Mouse (Mus musculus): ENCODE results near the gene Fnip2. TPM values are rescaled to one million over a fixed set of nuclear protein-coding genes. Genes with fewer than 3 reads are reported as not detected.
"Not testable (repeated sequence)": the region's sequence is repeated elsewhere in the genome, so short reads cannot be mapped to it uniquely, and the experiment has no call there.

Fnip2 gene
- polyA plus RNA-seq, 1 experiment from 2014 or later, result 5.4 TPM

GRCm38 (mm10) chr3:79575576-79576467 lies 8.2 kb upstream of the Fnip2 start:
- H3K27ac ChIP-seq (replicated peaks), result peak overlapping the region; percentile 7; the same call in 1 of the 2 replicates
- WGBS, result 34% methylated on average over 10 of the region's 10 CpGs
- H3K27me3 ChIP-seq (replicated peaks; ENCODE audit: low read depth, poor library complexity, severe bottlenecking), result no peaks in the 10 kb centered on the region
- H3K36me3 ChIP-seq (replicated peaks), result no peaks in the 10 kb centered on the region
- H3K9me3 ChIP-seq, result no peaks in the 10 kb centered on the region
- no peak overlapping the region for H3K4me3 ChIP-seq
- DNase-seq (ENCODE audit: low spot score), result peak; percentile 40
- H3K4me1 ChIP-seq, result peaks cover 15% of the 10 kb centered on the region

- Histone ChIP-seq H3K9me3 (no peaks in the 10 kb centered on the region), H3K36me3 (replicated peaks) (no peaks in the 10 kb centered on the region), H3K4me1 (peaks cover 15% of the 10 kb centered on the region), H3K27me3 (replicated peaks; ENCODE audit: low read depth, poor library complexity, severe bottlenecking) (no peaks in the 10 kb centered on the region), H3K27ac (replicated peaks) (no peak overlapping the region), H3K4me3 (no peak overlapping the region)
- DNase-seq (ENCODE audit: low spot score), result no peak
- WGBS, result 79% methylated on average over 3 of the region's 3 CpGs
These were observed 6.7 kb upstream of the Fnip2 start for GRCm38 (mm10) chr3:79574336-79574735.

DNA sequence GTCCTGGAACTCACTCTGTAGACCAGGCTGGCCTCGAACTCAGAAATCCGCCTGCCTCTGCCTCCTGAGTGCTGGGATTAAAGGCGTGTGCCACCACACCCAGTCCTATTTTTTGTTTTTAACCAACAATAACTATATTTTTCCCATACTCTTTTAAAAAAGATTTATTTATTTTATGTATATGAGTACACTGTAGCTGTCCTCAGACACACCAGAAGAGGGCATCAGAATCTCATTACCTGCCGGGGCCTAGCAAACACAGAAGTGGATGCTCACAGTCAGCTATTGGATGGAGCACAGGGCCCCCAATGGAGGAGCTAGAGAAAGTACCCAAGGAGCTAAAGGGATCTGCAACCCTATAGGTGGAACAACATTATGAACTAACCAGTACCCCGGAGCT lies 5.8 kb upstream of the Fnip2 start:
- 91% methylated on average over 5 of the region's 5 CpGs for WGBS
- H3K36me3 ChIP-seq (replicated peaks); H3K27me3 ChIP-seq (replicated peaks; ENCODE audit: low read depth, poor library complexity, severe bottlenecking); H3K9me3 ChIP-seq; H3K4me3 ChIP-seq; DNase-seq (ENCODE audit: low spot score); H3K27ac ChIP-seq (replicated peaks): not testable (repeated sequence)
- H3K4me1 ChIP-seq, result peaks cover 16% of the 10 kb centered on the region

DNA sequence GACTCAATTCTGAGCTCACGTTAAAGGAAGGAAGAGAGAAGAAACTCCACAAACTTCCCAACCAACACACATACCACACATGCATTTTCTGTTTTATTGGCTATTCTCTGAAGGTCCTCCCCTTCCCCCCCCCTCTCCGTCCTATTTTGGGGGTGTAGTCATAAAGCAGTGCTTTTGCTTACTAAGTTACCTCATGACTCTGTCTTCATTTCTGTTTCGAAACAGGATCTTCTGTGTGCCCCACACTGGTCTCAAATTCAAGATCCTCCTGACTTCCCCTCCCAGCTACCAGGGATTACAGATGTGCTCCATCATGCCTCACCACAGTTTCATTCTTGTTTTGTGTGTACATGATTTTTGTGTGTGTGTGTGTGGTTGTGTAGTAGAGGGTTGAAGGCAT lies 4.8 kb upstream of the Fnip2 start:
- no peak for DNase-seq (ENCODE audit: low spot score)
- Histone ChIP-seq H3K27me3 (replicated peaks; ENCODE audit: low read depth, poor library complexity, severe bottlenecking) (no peaks in the 10 kb centered on the region), H3K27ac (replicated peaks) (no peak overlapping the region), H3K36me3 (replicated peaks) (no peaks in the 10 kb centered on the region), H3K4me1 (peaks cover 18% of the 10 kb centered on the region), H3K9me3 (no peaks in the 10 kb centered on the region), H3K4me3 (no peak overlapping the region)
- WGBS, result 67% methylated on average over 3 of the region's 3 CpGs

DNA sequence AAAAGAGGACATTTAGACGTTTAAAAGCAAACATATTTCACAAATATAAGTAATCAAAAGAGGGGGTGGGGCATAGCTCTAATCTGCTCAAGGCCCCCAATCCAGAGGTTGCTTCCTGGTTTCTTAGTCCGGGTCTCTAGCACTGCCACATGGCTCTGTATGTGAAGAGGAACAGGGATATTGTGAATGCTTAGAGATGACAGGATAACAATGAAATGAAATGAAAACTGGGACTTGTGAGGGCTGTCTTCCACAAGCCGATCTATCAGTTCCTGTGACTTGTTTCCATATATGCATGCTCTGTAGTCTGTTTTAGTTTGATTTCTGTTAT lies 1.7 kb upstream of the Fnip2 start:
- Histone ChIP-seq H3K36me3 (replicated peaks) (no peaks in the 10 kb centered on the region), H3K9me3 (no peaks in the 10 kb centered on the region), H3K4me3 (no peak overlapping the region), H3K4me1 (peaks cover 13% of the 10 kb centered on the region), H3K27me3 (replicated peaks; ENCODE audit: low read depth, poor library complexity, severe bottlenecking) (no peaks in the 10 kb centered on the region), H3K27ac (replicated peaks) (no peak overlapping the region)
- WGBS, result 86% methylated on average over 3 of the region's 3 CpGs
- no peak for DNase-seq (ENCODE audit: low spot score)

GRCm38 (mm10) chr3:79568629-79569350 lies 1.2 kb upstream of the Fnip2 start:
- no peak overlapping the region for H3K27ac ChIP-seq (replicated peaks)

DNA sequence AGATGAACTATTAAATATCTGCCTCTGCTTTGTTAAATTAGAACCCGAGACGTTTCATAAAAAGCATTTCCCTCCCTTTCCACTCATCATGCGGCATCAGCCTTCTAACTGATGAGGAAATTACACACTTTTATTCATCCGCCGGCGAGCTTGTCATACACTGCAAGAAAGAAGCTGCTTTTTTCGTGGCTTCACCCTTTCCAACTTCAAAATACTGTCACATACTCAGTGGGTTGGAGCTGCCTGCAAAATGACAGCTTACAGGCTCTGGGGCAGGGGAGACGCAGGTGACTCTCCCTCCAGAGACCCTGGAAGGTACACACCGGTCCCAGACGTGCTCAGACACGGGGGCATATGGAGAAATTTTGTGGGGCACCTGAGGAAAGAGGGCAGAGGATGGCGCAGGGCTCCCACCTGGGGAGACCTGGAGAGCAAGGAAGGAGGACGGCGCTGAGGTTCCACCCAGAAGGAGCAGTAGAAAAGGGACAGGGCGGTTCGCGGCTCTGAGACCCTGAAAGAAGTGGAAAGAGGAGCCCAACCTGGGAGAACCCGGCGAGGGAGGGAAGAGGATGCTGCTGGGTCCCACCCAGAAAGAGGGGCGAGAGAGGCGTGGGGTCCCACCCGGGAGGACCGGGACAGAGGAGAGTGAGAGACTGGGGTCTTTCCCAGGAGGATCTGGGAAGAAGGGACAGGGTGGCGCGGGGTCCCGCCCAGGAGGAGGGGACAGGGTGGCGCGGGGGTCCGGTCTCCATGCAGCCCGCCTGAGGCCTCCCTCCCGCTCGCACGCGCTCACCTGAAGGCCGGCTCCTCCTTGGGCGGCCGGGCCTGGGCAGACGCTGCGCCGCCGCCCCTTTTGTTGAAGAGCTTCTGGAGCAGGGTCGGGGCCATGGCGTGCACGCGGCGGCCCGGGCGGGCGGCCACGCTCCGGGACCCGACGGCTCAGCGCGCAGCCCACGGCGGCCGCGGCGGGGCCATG lies 592 bp downstream of the Fnip2 start:
- Histone ChIP-seq H3K36me3 (replicated peaks) (no peaks in the 10 kb centered on the region), H3K4me3 (peak overlapping the region; percentile 86), H3K27me3 (replicated peaks; ENCODE audit: low read depth, poor library complexity, severe bottlenecking) (no peaks in the 10 kb centered on the region), H3K27ac (replicated peaks) (peak overlapping the region; percentile 90), H3K4me1 (peaks cover 13% of the 10 kb centered on the region), H3K9me3 (no peaks in the 10 kb centered on the region)
- 3% methylated on average over 60 of the region's 60 CpGs for WGBS
- DNase-seq (ENCODE audit: low spot score), result no peak

More at GRCm38 (mm10) chr3:79568629-79569350, 1.2 kb upstream of the Fnip2 start:
- WGBS, result 90% methylated on average over 16 of the region's 16 CpGs
- Histone ChIP-seq H3K36me3 (replicated peaks) (no peaks in the 10 kb centered on the region), H3K9me3 (no peaks in the 10 kb centered on the region), H3K4me3 (peak overlapping the region; percentile 86; the same call in 1 of the 2 replicates), H3K27me3 (replicated peaks; ENCODE audit: low read depth, poor library complexity, severe bottlenecking) (no peaks in the 10 kb centered on the region), H3K4me1 (peaks cover 13% of the 10 kb centered on the region)
- DNase-seq (ENCODE audit: low spot score), result no peak

DNA sequence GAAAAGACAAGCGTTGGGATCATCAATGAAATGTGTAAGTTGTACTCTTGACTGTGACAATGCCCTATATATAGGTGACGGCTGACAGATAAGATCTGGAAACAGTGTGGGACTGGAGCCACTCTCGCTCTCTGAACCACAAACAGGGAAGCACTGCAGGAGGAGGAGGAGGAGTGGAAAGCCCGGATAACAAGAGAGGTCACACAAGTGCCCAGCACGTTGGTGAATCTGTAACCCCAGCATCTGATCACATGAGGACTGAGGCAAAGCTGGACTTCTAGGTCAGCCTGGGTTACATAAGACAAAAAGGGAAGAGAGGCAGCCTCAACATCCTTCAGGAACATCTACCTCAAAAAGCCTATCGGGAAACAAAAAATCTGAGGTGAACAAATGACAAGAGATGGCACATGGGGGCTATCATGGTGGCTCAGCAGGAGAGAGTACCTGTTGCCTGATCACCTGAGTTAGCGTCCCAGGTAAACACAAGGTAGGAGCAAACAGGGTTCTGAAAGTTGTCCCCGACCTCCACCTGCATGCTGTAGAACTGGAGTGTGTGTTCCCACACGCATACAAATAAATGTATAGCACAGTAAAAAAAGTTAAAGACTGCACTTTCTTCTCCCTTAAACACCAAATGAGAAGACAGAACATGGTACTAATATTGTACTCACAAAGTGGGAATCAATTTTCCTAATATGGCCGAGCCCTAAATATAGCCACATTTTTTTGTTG lies 2.6 kb downstream of the Fnip2 start:
- WGBS, result 80% methylated on average over 10 of the region's 10 CpGs
- H3K4me3 ChIP-seq, result no peak overlapping the region
- no peak overlapping the region for H3K27ac ChIP-seq (replicated peaks)
- no peak for DNase-seq (ENCODE audit: low spot score)
- H3K36me3 ChIP-seq (replicated peaks), result no peaks in the 10 kb centered on the region
- H3K9me3 ChIP-seq, result no peaks in the 10 kb centered on the region
- peaks cover 13% of the 10 kb centered on the region for H3K4me1 ChIP-seq
- no peaks in the 10 kb centered on the region for H3K27me3 ChIP-seq (replicated peaks; ENCODE audit: low read depth, poor library complexity, severe bottlenecking)

GRCm38 (mm10) chr3:79563511-79563910 lies 4.1 kb downstream of the Fnip2 start:
- Histone ChIP-seq H3K9me3 (no peaks in the 10 kb centered on the region), H3K36me3 (replicated peaks) (no peaks in the 10 kb centered on the region), H3K4me3 (no peak overlapping the region), H3K4me1 (peaks cover 13% of the 10 kb centered on the region), H3K27me3 (replicated peaks; ENCODE audit: low read depth, poor library complexity, severe bottlenecking) (no peaks in the 10 kb centered on the region), H3K27ac (replicated peaks) (no peak overlapping the region)
- WGBS, result 78% methylated on average over 2 of the region's 2 CpGs
- DNase-seq (ENCODE audit: low spot score), result no peak

DNA sequence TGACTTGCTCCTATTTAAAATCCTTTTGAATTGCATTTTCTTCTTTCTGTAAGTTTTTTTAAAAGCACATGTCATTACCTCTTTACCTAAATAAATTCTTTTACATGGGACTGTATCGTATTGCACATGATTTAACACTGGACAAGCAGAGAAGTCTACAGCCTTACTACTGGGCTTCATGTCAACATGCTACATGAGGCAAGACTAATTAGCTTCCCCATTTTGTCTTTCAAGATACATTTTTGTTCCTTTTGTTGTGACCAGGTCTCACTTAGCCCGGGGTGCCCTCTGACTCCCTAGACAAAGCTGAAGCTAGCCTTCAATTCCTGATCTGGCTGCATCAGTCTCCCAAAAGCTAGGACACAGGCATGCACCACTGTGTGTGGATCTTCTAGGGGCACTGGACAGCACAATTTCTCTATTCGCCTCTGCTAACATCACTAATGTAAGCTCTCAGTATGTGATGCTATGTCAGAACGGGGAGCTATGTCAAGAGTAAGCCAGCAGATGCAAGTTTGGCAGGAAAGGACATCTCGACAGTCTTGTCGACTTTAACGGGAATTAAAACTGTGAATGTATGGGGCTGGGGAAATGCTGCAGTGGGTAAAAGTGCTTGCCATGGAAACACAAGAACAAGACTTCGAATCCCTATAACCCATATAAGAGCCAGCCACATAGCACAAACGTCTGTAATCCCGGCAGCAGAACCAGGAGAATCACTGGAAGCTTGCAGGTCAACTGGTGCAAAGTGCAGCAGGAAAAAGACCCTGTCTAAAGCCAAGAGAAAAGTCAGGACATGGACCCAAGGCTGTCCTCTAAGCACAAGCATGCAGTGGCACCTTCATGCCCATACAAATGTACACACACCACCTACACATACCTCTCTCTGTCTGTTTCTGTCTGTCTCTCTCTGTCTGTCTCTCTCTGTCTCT lies 5.5 kb downstream of the Fnip2 start:
- DNase-seq (ENCODE audit: low spot score), result no peak
- no peak overlapping the region for H3K4me3 ChIP-seq
- H3K9me3 ChIP-seq, result no peaks in the 10 kb centered on the region

GRCm38 (mm10) chr3:79560555-79560954 lies 7.0 kb downstream of the Fnip2 start:
- no peak overlapping the region for H3K27ac ChIP-seq (replicated peaks)
- no peak overlapping the region for H3K4me3 ChIP-seq
- no peak for DNase-seq (ENCODE audit: low spot score)
- no peaks in the 10 kb centered on the region for H3K36me3 ChIP-seq (replicated peaks)
- no peaks in the 10 kb centered on the region for H3K9me3 ChIP-seq
- WGBS, result 97% methylated on average over 6 of the region's 6 CpGs
- no peaks in the 10 kb centered on the region for H3K4me1 ChIP-seq
- H3K27me3 ChIP-seq (replicated peaks; ENCODE audit: low read depth, poor library complexity, severe bottlenecking), result no peaks in the 10 kb centered on the region

More for the DNA sequence above, 5.5 kb downstream of the Fnip2 start:
- Histone ChIP-seq H3K36me3 (replicated peaks) (no peaks in the 10 kb centered on the region), H3K27ac (replicated peaks) (no peak overlapping the region), H3K27me3 (replicated peaks; ENCODE audit: low read depth, poor library complexity, severe bottlenecking) (no peaks in the 10 kb centered on the region), H3K4me1 (peaks cover 9% of the 10 kb centered on the region)
- whole genome bisulfite sequencing, result 92% methylated on average over 10 of the region's 10 CpGs

All from embryonic facial prominence, embryonic 10.5 days (tissue).